Mouse (Mus musculus) v-Abl transformed pro-B cells (cell line): Measurements from ENCODE around the gene Uqcc1.
"Not testable (repeated sequence)": the region's sequence is repeated elsewhere in the genome, so short reads cannot be mapped to it uniquely, and the experiment has no call there.

Experiments used
- in situ Hi-C, 2 experiments: fragments of 400-800 bp; cut with MboI; formaldehyde crosslinking; loops; one replicate each; pipeline ENCODE4 v1.15.1; 2025; ENCODE audit not compliant: unreplicated experiment in 2 of 2

Gene Uqcc1

GRCm38 (mm10) chr2:155940681-155941080, 10.6 kb upstream of the Uqcc1 start, which contains the start of gene Gm15557:
Gm15557 (plus strand) TSS chr2:155940728.
- in situ Hi-C loops: loop anchor here (5.0 to 10.0 kb wide), 3 partner anchors 88 to 344 kb away; no protein-coding TSS in a partner anchor

- in situ Hi-C loops: loop anchor here (5.0 to 10.0 kb wide), 3 partner anchors 88 to 345 kb away; no protein-coding TSS in a partner anchor
These were observed 9.9 kb upstream of the Uqcc1 start for GRCm38 (mm10) chr2:155939897-155940529.

GRCm38 (mm10) chr2:155928711-155929345, 1.3 kb downstream of the Uqcc1 start:
- in situ Hi-C loops: no loop called here

- in situ Hi-C loops: not testable (repeated sequence)
These were observed 4.9 kb downstream of the Uqcc1 start for GRCm38 (mm10) chr2:155925213-155925612.

- in situ Hi-C loops: no loop called here
These were observed 7.0 kb downstream of the Uqcc1 start for GRCm38 (mm10) chr2:155923143-155923542.

- in situ Hi-C loops: no loop called here
These were observed 15.4 kb downstream of the Uqcc1 start for GRCm38 (mm10) chr2:155914684-155915083.

- in situ Hi-C loops: no loop called here
These were observed 26.5 kb downstream of the Uqcc1 start for GRCm38 (mm10) chr2:155903632-155904008.

GRCm38 (mm10) chr2:155902989-155903631, 27.0 kb downstream of the Uqcc1 start:
- in situ Hi-C loops: no loop called here

- in situ Hi-C loops: no loop called here
These were observed 34.9 kb downstream of the Uqcc1 start for GRCm38 (mm10) chr2:155895046-155895735.

GRCm38 (mm10) chr2:155894307-155895045, 35.6 kb downstream of the Uqcc1 start:
- in situ Hi-C loops: no loop called here

- in situ Hi-C loops: no loop called here
These were observed 43.3 kb downstream of the Uqcc1 start for GRCm38 (mm10) chr2:155886776-155887175.

GRCm38 (mm10) chr2:155885271-155885697, 44.8 kb downstream of the Uqcc1 start:
- in situ Hi-C loops: no loop called here

GRCm38 (mm10) chr2:155882087-155882486, 48.0 kb downstream of the Uqcc1 start:
- in situ Hi-C loops: no loop called here

- in situ Hi-C loops: no loop called here
These were observed 50.9 kb downstream of the Uqcc1 start for GRCm38 (mm10) chr2:155878964-155879876.

- in situ Hi-C loops: no loop called here
These were observed 56.5 kb downstream of the Uqcc1 start for GRCm38 (mm10) chr2:155873636-155874035.

GRCm38 (mm10) chr2:155872930-155873507, 57.1 kb downstream of the Uqcc1 start:
- in situ Hi-C loops: no loop called here

GRCm38 (mm10) chr2:155872486-155872885, 57.6 kb downstream of the Uqcc1 start:
- in situ Hi-C loops: no loop called here

- in situ Hi-C loops: no loop called here
These were observed 60.3 kb downstream of the Uqcc1 start for GRCm38 (mm10) chr2:155869772-155870171.

- in situ Hi-C loops: no loop called here
These were observed 61.8 kb downstream of the Uqcc1 start for GRCm38 (mm10) chr2:155868320-155868719.
